Mouse (Mus musculus) thymus, postnatal 4 days (tissue): ENCODE measurements around the gene Vmn1r155.
"Not testable (repeated sequence)": the region's sequence is repeated elsewhere in the genome, so short reads cannot be mapped to it uniquely, and the experiment has no call there.

ENCODE experiments used
- DNase-seq: peaks from one replicate; pipeline ENCODE4 v3.0.0; 2021

Gene Vmn1r155

DNA sequence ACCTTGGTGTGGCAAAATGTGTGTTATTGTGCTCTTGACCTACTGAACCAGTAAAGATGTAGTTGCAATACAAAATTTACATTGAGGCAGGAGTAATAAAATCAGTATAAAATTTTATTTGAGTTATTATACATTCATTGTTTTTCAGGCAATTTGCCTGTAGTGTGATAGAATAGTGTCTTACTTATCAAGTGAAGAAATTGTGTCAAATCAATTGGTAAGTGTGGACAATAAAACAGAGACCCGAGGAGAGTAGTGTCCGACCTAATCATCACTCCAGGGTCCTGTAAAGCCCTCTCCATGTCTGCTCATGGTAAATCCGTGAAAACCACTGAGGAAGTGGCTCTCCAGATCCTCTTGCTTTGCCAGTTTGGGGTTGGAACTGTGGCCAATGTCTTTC, at the start of gene Vmn1r155:
TSS of gene Vmn1r155 (plus strand) at position 301 of the 400 bp plus-strand sequence.
- DNase-seq = not testable (repeated sequence)

DNA sequence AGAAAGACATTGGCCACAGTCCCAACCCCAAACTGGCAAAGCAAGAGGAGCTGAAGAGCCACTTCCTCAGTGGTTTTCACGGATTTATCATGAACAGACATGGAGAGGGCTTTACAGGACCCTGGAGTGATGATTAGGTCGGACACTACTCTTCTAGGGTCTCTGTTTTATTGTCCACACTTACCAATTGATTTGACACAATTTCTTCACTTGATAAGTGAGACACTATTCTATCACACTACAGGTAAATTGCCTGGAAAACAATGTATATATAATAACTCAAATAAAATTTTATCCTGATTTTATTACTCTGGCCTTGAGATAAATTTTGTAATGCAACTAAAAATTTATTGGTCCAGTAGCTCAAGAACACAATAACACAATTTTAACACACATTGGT, 34.4 kb downstream of the Vmn1r155 start, which contains the start of gene Gm8693:
TSS of gene Gm8693 (minus strand) at position 101 of the 400 bp plus-strand sequence.
- not testable (repeated sequence) for DNase-seq
